Mouse (Mus musculus): ENCODE data around the gene Hsp90ab1.

The Hsp90ab1 gene

GRCm38 (mm10) chr17:45559732-45560525 lies 13.1 kb downstream of the Hsp90ab1 start:
- in situ Hi-C loops (cut with MboI; ENCODE audit: low sequenced_read_pairs): no loop called here

GRCm38 (mm10) chr17:45557998-45558862 lies 14.8 kb downstream of the Hsp90ab1 start:
- in situ Hi-C loops (cut with MboI; ENCODE audit: low sequenced_read_pairs): no loop called here

- in situ Hi-C loops (cut with MboI; ENCODE audit: low sequenced_read_pairs): no loop called here
Observed at GRCm38 (mm10) chr17:45557246-45557824, 15.7 kb downstream of the Hsp90ab1 start.

GRCm38 (mm10) chr17:45556514-45557245 lies 16.4 kb downstream of the Hsp90ab1 start:
- in situ Hi-C loops (cut with MboI; ENCODE audit: low sequenced_read_pairs): no loop called here

GRCm38 (mm10) chr17:45556107-45556489 lies 17.0 kb downstream of the Hsp90ab1 start:
- in situ Hi-C loops (cut with MboI; ENCODE audit: low sequenced_read_pairs): no loop called here

GRCm38 (mm10) chr17:45555452-45556106 lies 17.5 kb downstream of the Hsp90ab1 start, which contains the start of gene Nfkbie:
TSS of gene Nfkbie (plus strand) at chr17:45555703.
- in situ Hi-C loops (cut with MboI; ENCODE audit: low sequenced_read_pairs): no loop called here

GRCm38 (mm10) chr17:45554420-45554819 lies 18.7 kb downstream of the Hsp90ab1 start:
- in situ Hi-C loops (cut with MboI; ENCODE audit: low sequenced_read_pairs): loop anchor here (5.0 kb wide), 1 partner anchor 37 kb away; no protein-coding TSS in a partner anchor

GRCm38 (mm10) chr17:45553065-45553464 lies 20.0 kb downstream of the Hsp90ab1 start:
- in situ Hi-C loops (cut with MboI; ENCODE audit: low sequenced_read_pairs): loop anchor here (5.0 kb wide), 1 partner anchor 36 kb away; no protein-coding TSS in a partner anchor

- in situ Hi-C loops (cut with MboI; ENCODE audit: low sequenced_read_pairs): loop anchor here (5.0 kb wide), 1 partner anchor 35 kb away; no protein-coding TSS in a partner anchor
Observed at GRCm38 (mm10) chr17:45551816-45552451, 21.1 kb downstream of the Hsp90ab1 start.

GRCm38 (mm10) chr17:45551249-45551796 lies 21.7 kb downstream of the Hsp90ab1 start:
- in situ Hi-C loops (cut with MboI; ENCODE audit: low sequenced_read_pairs): loop anchor here (5.0 kb wide), 1 partner anchor 34 kb away; no protein-coding TSS in a partner anchor

GRCm38 (mm10) chr17:45550253-45550652 lies 22.8 kb downstream of the Hsp90ab1 start:
- in situ Hi-C loops (cut with MboI; ENCODE audit: low sequenced_read_pairs): loop anchor here (5.0 kb wide), 1 partner anchor 33 kb away; no protein-coding TSS in a partner anchor

GRCm38 (mm10) chr17:45549617-45550181 lies 23.4 kb downstream of the Hsp90ab1 start, which contains the start of gene Tmem151b:
TSS of gene Tmem151b (minus strand) at chr17:45549677.
- in situ Hi-C loops (cut with MboI; ENCODE audit: low sequenced_read_pairs): loop anchor here (5.0 kb wide), 1 partner anchor 32 kb away; no protein-coding TSS in a partner anchor

GRCm38 (mm10) chr17:45548541-45549512 lies 24.2 kb downstream of the Hsp90ab1 start:
- in situ Hi-C loops (cut with MboI; ENCODE audit: low sequenced_read_pairs): no loop called here

GRCm38 (mm10) chr17:45547461-45548190 lies 25.4 kb downstream of the Hsp90ab1 start:
- in situ Hi-C loops (cut with MboI; ENCODE audit: low sequenced_read_pairs): no loop called here

- in situ Hi-C loops (cut with MboI; ENCODE audit: low sequenced_read_pairs): no loop called here
Observed at GRCm38 (mm10) chr17:45546941-45547340, 26.1 kb downstream of the Hsp90ab1 start.

- in situ Hi-C loops (cut with MboI; ENCODE audit: low sequenced_read_pairs): no loop called here
Observed at GRCm38 (mm10) chr17:45545278-45545961, 27.7 kb downstream of the Hsp90ab1 start.

Measured in CH12F3 (cell line).